Mouse (Mus musculus): ENCODE measurements around the gene Olfr66.

DNA sequence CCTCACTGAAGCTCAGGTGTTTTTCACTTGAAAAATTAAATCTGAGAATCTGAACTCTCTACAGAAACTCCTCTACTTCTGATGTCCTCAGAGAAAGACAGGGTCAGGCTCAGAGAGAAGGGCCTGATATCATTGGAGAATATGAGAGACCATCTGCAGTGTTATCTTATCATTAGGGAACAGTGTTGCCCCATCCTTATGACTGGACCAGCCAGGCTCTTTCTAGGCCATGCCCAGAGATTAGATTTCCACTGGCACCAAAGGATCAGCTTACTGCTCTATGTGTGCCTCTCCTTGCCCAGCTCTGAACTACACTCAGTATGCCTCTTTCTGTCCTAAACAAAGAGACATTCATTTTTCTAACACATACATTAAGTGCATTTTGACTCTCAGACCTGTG lies 29.3 kb upstream of the Olfr66 start:
- TF ChIP-seq CTCF (IDR thresholded peaks at IDR 0.05; ENCODE audit: borderline replicate concordance, extremely low read depth, insufficient read depth, insufficient read length), result no peak
- no peak for TF ChIP-seq POLR2A (IDR thresholded peaks at IDR 0.05; ENCODE audit: borderline replicate concordance, extremely low read depth, insufficient read depth, insufficient read length, poor library complexity, severe bottlenecking)

Measured in brain, embryonic 14.5 days (tissue).